Mouse (Mus musculus) small intestine, adult 2 months (tissue): ENCODE data around the gene Pdzd7. TPM values are rescaled to one million over a fixed set of nuclear protein-coding genes. Genes with fewer than 3 reads are reported as not detected.

Experiments used
- H3K27ac ChIP-seq: fragments of 200-500 bp; 2 replicates; pipeline ENCODE4 v1.5.1; 2012; ENCODE audit warnings: low read depth, low read length, control low read depth, inconsistent platforms; ENCODE audit not compliant: insufficient read depth
- H3K27me3 ChIP-seq: fragments of 200-500 bp; 2 replicates; pipeline ENCODE4 v1.6.1; 2012; ENCODE audit warnings: mild to moderate bottlenecking, moderate library complexity, low read length, inconsistent platforms; ENCODE audit not compliant: control insufficient read depth, insufficient read depth
- H3K36me3 ChIP-seq: fragments of 200-500 bp; 2 replicates; pipeline ENCODE4 v1.6.1; 2012; ENCODE audit warnings: mild to moderate bottlenecking, low read length, control low read depth, inconsistent platforms; ENCODE audit not compliant: control insufficient read depth, insufficient read depth
- H3K4me1 ChIP-seq: fragments of 200-500 bp; 2 replicates; pipeline ENCODE4 v1.6.1; 2012; ENCODE audit warnings: low read length, inconsistent platforms, mixed read lengths; ENCODE audit not compliant: control insufficient read depth, insufficient read depth, insufficient read length
- H3K4me3 ChIP-seq: fragments of 200-500 bp; 2 replicates; pipeline ENCODE4 v1.5.1; 2012; ENCODE audit warnings: low read depth, mild to moderate bottlenecking, control low read depth, inconsistent platforms, low read length, moderate library complexity
- CTCF ChIP-seq: fragments of 200-500 bp; IDR thresholded peaks from 2 replicates; pipeline ENCODE4 v1.5.1; 2012; ENCODE audit warnings: low read depth, mild to moderate bottlenecking, control low read depth, inconsistent platforms, low read length, moderate library complexity, mixed read lengths; ENCODE audit not compliant: insufficient replicate concordance, insufficient read length; ENCODE audit errors: extremely low read depth
- POLR2A ChIP-seq: fragments of 200-500 bp; IDR thresholded peaks from 2 replicates; pipeline ENCODE4 v1.6.1; 2012; ENCODE audit warnings: low read depth, mild to moderate bottlenecking, control low read depth, inconsistent platforms, low read length, moderate library complexity
- WGBS: fragments of 180-500 bp; shearing (Covaris S2); methylation state at CpG from one replicate; pipeline ENCODE4 v1.1.7; 2018; 5-methylcytosine and 5-hydroxymethylcytosine counted together
- polyA plus RNA-seq: library from polyadenylated mRNA; depleted of rRNA; stranded (reverse); fragments of >200 nt; gene quantifications from 2 replicates; pipeline ENCODE4 v1.2.3, GENCODE M21; 2012; rRNA removed

Gene Pdzd7
- polyA plus RNA-seq, 1 experiment: 0.29 TPM

- Histone ChIP-seq H3K36me3 (peaks cover 35% of the 10 kb centered on the region), H3K4me3 (no peak overlapping the region), H3K4me1 (peaks cover 26% of the 10 kb centered on the region; the same call in 1 of the 2 replicates), H3K27me3 (no peaks in the 10 kb centered on the region), H3K27ac (no peak overlapping the region)
- 82% methylated on average over 2 of the region's 2 CpGs for WGBS
- no peak for TF ChIP-seq POLR2A
- no peak for TF ChIP-seq CTCF
Observed at GRCm38 (mm10) chr19:44980787-44981186, 64.7 kb downstream of the Pdzd7 start.

- H3K27me3 ChIP-seq: no peaks in the 10 kb centered on the region
- 60% methylated on average over 6 of the region's 6 CpGs for WGBS
- H3K36me3 ChIP-seq: peaks cover 59% of the 10 kb centered on the region
- H3K27ac ChIP-seq: no peak overlapping the region
- peaks cover 6% of the 10 kb centered on the region; the same call in 1 of the 2 replicates for H3K4me1 ChIP-seq
- TF ChIP-seq CTCF: no peak
- no peak for TF ChIP-seq POLR2A
- no peak overlapping the region for H3K4me3 ChIP-seq
Observed at GRCm38 (mm10) chr19:44977148-44977547, 68.4 kb downstream of the Pdzd7 start.

Other genes starting within 250 kb of the Pdzd7 start
- gene Slf2, start 114.6 kb downstream of the Pdzd7 start, polyA plus RNA-seq: 38.5 and 43.9 TPM in 2 replicates
- 139 and 344 TPM in 2 replicates for gene Sema4g, start 56.6 kb downstream of the Pdzd7 start, polyA plus RNA-seq
- 4.1 and 5.9 TPM in 2 replicates for gene Twnk, start 40.1 kb downstream of the Pdzd7 start, polyA plus RNA-seq
- 71.9 and 126 TPM in 2 replicates for gene Mrpl43, start 39.3 kb downstream of the Pdzd7 start, polyA plus RNA-seq
- gene Lzts2, start 31.3 kb downstream of the Pdzd7 start, polyA plus RNA-seq: 40.3 and 50.4 TPM in 2 replicates
- gene Sfxn3, start 1.8 kb upstream of the Pdzd7 start, polyA plus RNA-seq: 8.8 and 9.5 TPM in 2 replicates
- gene Kazald1, start 29.5 kb upstream of the Pdzd7 start, polyA plus RNA-seq: 2.2 and 2.4 TPM in 2 replicates
- not detected in 2 replicates for gene Tlx1, start 105.0 kb upstream of the Pdzd7 start, polyA plus RNA-seq
- not detected in 2 replicates for gene Lbx1, start 190.1 kb upstream of the Pdzd7 start, polyA plus RNA-seq